Mouse (Mus musculus) testis, adult 10 weeks (tissue): ENCODE measurements around the gene Zfp128. TPM values are rescaled to one million over a fixed set of nuclear protein-coding genes. Genes with fewer than 3 reads are reported as not detected.

Experiments
- polyA plus RNA-seq: library from polyadenylated mRNA; stranded (reverse); fragments of 350-450 nt; fragmentation: Illumina TruSeq; extraction: RNeasy Lipid Tissue Mini Kit (QIAGEN cat#74804); gene quantifications from one replicate; pipeline ENCODE4 v1.2.3, GENCODE M21; 2014; ENCODE audit warnings: low read depth, low replicate concordance

The Zfp128 gene
- polyA plus RNA-seq = 16.0 TPM

GRCm38 (mm10) chr7:12880911-12881660 lies at the start of gene Zfp128:
Gene Zfp128 (plus strand): TSS chr7:12881177.

GRCm38 (mm10) chr7:12834162-12835120 lies 46.5 kb upstream of the Zfp128 start, which contains the start of gene Zfp110:
Gene Zfp110 (plus strand): TSS chr7:12834761.

GRCm38 (mm10) chr7:12897655-12898410 lies 16.9 kb downstream of the Zfp128 start, which contains the start of gene Zscan22:
Gene Zscan22 (plus strand): TSS chr7:12897815.

GRCm38 (mm10) chr7:12921705-12922465 lies 40.9 kb downstream of the Zfp128 start, which contains the start of gene Rps5:
Gene Rps5 (plus strand): TSS chr7:12922290.

GRCm38 (mm10) chr7:12927191-12927680 lies 46.3 kb downstream of the Zfp128 start, which contains the start of gene Rnf225:
Gene Rnf225 (plus strand): TSS chr7:12927416.

Other genes with a start within 250 kb of the Zfp128 start
- gene Vmn2r54, start 240.9 kb upstream of the Zfp128 start, polyA plus RNA-seq = not detected
- not detected for gene Vmn2r55, start 196.2 kb upstream of the Zfp128 start, polyA plus RNA-seq
- gene Vmn2r56, start 146.2 kb upstream of the Zfp128 start, polyA plus RNA-seq = not detected
- gene Zscan18, start 77.5 kb upstream of the Zfp128 start, polyA plus RNA-seq = 12.1 TPM
- gene Zfp329, start 62.3 kb upstream of the Zfp128 start, polyA plus RNA-seq = 34.9 TPM
- 179 TPM for gene Zfp110, start 46.4 kb upstream of the Zfp128 start, polyA plus RNA-seq
- 13.5 TPM for gene Zscan22, start 16.6 kb downstream of the Zfp128 start, polyA plus RNA-seq
- gene Rps5, start 41.1 kb downstream of the Zfp128 start, polyA plus RNA-seq = 10.1 TPM
- 0.15 TPM for gene Rnf225, start 46.2 kb downstream of the Zfp128 start, polyA plus RNA-seq
- gene Zfp324, start 84.7 kb downstream of the Zfp128 start, polyA plus RNA-seq = 0.43 TPM
- 5.4 TPM for gene Zfp446, start 96.7 kb downstream of the Zfp128 start, polyA plus RNA-seq
- gene Slc27a5, start 117.0 kb downstream of the Zfp128 start, polyA plus RNA-seq = not detected
- 84.5 TPM for gene Trim28, start 117.9 kb downstream of the Zfp128 start, polyA plus RNA-seq
- gene Zbtb45, start 128.9 kb downstream of the Zfp128 start, polyA plus RNA-seq = 0.31 TPM
- 93.6 TPM for gene Chmp2a, start 153.6 kb downstream of the Zfp128 start, polyA plus RNA-seq
- 123 TPM for gene Ube2m, start 157.1 kb downstream of the Zfp128 start, polyA plus RNA-seq
- gene Mzf1, start 173.6 kb downstream of the Zfp128 start, polyA plus RNA-seq = 2.5 TPM
- not detected for gene Vmn1r85, start 214.0 kb downstream of the Zfp128 start, polyA plus RNA-seq
- gene Vmn1r86, start 238.7 kb downstream of the Zfp128 start, polyA plus RNA-seq = not detected